Mouse (Mus musculus): ENCODE data around the gene Ptpn6. TPM values are rescaled to one million over a fixed set of nuclear protein-coding genes. Genes with fewer than 3 reads are reported as not detected.
A peak's percentile ranks its signal among the peaks of the same experiment; 100 is the strongest.

The Ptpn6 gene
- polyA plus RNA-seq, 1 experiment, result 6.5 TPM

DNA sequence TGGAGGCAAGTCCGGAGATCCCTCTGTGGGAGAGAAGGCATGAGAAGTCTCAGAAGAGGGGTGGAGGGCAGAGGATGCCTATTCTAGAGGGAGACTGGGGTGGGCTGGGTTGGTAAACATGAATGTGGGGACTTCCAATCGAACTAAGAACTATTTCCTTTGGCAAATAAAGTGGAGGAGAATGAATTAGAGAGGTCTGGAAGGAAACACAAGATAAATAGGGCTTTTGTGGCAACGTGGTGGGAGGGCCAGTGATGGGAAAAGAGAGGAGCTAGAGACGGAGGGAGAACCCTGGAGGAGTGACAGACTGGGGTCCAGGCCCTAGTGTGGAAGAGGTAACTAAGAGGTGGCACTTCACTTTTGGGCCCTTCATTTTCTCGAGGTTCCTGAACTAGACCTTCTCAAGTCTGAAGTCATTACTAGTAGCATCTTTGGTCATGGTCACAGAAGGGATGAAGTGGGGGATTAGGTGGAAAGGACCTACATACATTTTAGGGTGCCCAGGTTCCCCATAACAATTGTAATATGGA is 18.9 kb upstream of the Ptpn6 start:
- peak overlapping the region; percentile 85 for H3K4me3 ChIP-seq (ENCODE audit: insufficient read depth, low read length)
- peak overlapping the region; percentile 76 for H3K27ac ChIP-seq (ENCODE audit: insufficient read depth, low read length)
- no peak for TF ChIP-seq POLR2A (IDR thresholded peaks at IDR 0.05; ENCODE audit: extremely low read depth, insufficient read depth, low read length)
- H3K4me1 ChIP-seq (ENCODE audit: control insufficient read depth, insufficient read depth, low read length), result peaks cover 6% of the 10 kb centered on the region

DNA sequence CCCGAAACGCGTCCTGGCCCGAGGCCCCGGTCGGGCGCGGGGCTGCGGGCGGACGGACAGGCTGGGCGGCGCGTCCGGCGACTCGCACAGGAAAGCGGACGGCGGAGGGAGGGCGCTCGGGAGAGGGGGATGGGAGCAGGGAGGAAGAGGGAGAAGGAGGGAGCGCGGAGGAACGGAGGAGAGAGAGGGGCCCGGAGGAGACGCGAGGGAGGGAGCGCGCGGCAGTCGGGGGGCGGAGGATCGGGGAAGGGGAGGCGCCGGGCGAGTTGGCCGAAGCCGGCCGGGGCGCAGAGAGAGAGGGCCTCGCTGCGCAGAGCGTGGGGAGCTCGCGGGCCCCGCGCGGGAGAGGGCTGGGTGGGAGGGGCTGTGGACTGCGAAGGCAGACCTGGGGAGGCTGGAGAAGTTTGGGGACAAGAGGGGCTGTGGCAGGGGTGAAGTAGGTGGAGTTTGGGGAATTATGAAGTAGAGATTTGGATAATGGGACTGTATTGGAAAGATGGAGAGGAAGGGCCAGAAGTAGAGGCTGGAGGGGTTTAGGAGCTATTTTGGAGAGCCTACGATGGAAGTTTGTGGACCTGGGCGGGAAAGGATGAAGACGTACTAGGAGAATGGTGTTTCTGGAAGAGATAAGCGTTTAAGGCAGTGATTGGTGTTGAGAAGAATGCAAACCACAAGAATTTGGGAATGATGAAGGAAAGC is 18.3 kb upstream of the Ptpn6 start:
- H3K4me1 ChIP-seq (ENCODE audit: control insufficient read depth, insufficient read depth, low read length), result peaks cover 6% of the 10 kb centered on the region
- 0 out of 2 replicates have a peak, but pooled peaks have one; percentile 16 for TF ChIP-seq POLR2A (IDR thresholded peaks at IDR 0.05; ENCODE audit: extremely low read depth, insufficient read depth, low read length)
- TF ChIP-seq CTCF (IDR thresholded peaks at IDR 0.05; ENCODE audit: extremely low read depth, insufficient read depth, low read length), result no peak
- H3K27ac ChIP-seq (ENCODE audit: insufficient read depth, low read length), result peak overlapping the region; percentile 75
- H3K4me3 ChIP-seq (ENCODE audit: insufficient read depth, low read length), result peak overlapping the region; percentile 85

DNA sequence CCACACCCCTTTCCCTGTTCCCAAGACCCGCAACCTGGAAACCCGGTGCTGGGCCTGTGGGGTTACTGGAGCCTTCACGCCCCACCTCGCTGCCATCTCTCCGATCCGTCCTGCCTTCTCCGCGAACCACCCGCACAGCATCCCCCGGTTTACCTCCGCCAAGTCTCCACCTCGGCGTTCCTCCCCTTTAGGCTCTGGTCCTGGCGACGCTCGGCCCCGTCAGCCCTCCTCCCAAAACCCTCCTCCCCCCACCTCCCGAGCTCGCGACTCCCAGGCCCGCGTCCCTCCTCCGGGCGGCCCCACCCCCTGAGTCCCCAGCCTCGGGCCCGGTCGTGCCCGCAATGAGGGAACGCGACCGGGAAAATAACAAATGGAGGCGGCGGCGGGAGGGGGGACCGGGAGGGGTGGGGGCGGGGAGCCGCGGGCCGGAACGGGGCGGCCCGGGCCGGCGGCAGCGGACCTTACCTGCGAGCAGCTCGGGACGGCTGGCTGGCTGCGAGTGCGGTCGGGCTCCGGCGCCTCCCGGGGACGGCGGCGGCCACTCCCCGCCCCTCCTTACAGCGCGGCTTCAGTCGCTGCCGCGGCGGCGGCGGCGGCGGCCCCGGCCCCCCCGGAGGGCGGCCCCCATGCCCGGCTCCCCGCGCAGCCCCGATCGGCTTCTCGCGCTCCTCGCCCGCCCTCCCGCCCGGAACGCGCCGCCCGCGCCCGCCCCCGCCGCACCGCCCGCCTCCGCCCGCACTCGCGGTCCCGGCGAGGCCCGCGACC is 17.5 kb upstream of the Ptpn6 start, which contains the start of the genes Gm45234 and Atn1:
Gene Gm45234, minus strand, starts transcription at position 191 of the 765 bp plus-strand sequence.
Gene Atn1, minus strand, starts transcription at position 694 of the 765 bp plus-strand sequence.
- Histone ChIP-seq H3K4me3 (ENCODE audit: insufficient read depth, low read length) (peak within 1 kb of the TSS; percentile 85), H3K27ac (ENCODE audit: insufficient read depth, low read length) (peak within 1 kb of the TSS; percentile 75), H3K4me1 (ENCODE audit: control insufficient read depth, insufficient read depth, low read length) (peaks cover 6% of the 10 kb centered on the region)
- TF ChIP-seq CTCF (IDR thresholded peaks at IDR 0.05; ENCODE audit: extremely low read depth, insufficient read depth, low read length) (no peak), POLR2A (IDR thresholded peaks at IDR 0.05; ENCODE audit: extremely low read depth, insufficient read depth, low read length) (no peak)

DNA sequence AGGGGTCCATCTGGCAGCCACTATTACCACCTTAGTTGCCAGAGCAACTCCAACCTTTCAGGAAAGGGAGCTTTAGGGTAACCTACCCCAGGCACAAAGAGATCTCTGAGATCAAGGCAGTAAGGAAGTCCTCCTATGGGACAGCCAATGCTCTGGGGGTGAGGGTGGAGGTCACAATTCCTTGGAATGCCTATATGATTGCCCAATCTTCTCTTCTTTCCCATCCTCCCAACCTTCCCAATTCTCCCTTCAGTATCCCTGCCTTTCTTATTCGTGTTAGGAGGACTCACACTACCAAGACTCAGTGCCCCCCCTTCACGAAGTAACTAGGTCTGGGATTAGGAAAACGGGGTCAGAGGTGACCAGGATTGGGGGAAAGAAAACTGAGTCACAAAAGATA is 16.8 kb upstream of the Ptpn6 start:
- TF ChIP-seq CTCF (IDR thresholded peaks at IDR 0.05; ENCODE audit: extremely low read depth, insufficient read depth, low read length) (no peak), POLR2A (IDR thresholded peaks at IDR 0.05; ENCODE audit: extremely low read depth, insufficient read depth, low read length) (no peak)
- H3K4me3 ChIP-seq (ENCODE audit: insufficient read depth, low read length), result peak overlapping the region; percentile 85
- peak overlapping the region; percentile 49 for H3K27ac ChIP-seq (ENCODE audit: insufficient read depth, low read length)
- peaks cover 6% of the 10 kb centered on the region for H3K4me1 ChIP-seq (ENCODE audit: control insufficient read depth, insufficient read depth, low read length)

DNA sequence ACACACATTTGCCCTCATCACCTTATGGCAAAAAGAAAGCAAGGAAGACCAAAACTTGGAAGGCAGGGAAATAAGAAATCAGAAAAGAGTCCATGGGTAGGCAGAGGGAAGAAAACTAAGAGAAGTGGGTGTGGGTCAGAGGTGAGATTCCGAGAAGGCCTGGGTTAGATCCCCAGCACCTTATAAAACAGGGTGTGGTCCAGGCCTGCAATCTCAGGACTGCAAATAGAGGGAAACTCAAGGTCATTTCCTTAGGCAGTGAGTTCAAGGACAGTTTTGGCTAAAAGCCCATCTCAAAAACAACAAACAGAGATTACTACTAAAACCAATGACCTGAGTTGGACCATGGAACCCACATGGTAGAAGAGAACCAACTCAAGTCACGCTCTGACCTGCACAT is 15.3 kb upstream of the Ptpn6 start:
- Histone ChIP-seq H3K4me3 (ENCODE audit: insufficient read depth, low read length) (no peak overlapping the region), H3K4me1 (ENCODE audit: control insufficient read depth, insufficient read depth, low read length) (peaks cover 6% of the 10 kb centered on the region)
- TF ChIP-seq POLR2A (IDR thresholded peaks at IDR 0.05; ENCODE audit: extremely low read depth, insufficient read depth, low read length) (no peak), CTCF (IDR thresholded peaks at IDR 0.05; ENCODE audit: extremely low read depth, insufficient read depth, low read length) (no peak)

DNA sequence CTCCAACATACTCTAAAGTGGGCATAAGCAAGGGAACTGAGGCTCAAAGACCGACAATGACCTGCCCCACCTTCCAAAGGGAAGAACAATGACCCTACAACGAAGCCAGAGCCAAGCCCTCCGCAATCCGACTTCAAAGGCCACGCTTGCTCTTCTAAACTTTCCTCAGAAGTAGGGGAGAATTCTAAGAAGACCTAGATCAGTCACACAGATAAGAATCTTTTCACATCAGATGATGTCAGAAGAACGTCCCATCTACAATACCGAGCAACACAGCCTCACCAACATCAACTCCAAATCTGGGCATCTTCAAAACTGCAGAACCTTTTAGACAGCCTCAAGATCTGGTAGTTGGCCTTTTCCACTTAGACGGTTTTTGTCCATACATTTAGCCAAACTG is 11.9 kb upstream of the Ptpn6 start:
- Histone ChIP-seq H3K27ac (ENCODE audit: insufficient read depth, low read length) (no peak overlapping the region), H3K4me3 (ENCODE audit: insufficient read depth, low read length) (no peak overlapping the region), H3K4me1 (ENCODE audit: control insufficient read depth, insufficient read depth, low read length) (peaks cover 4% of the 10 kb centered on the region)
- TF ChIP-seq POLR2A (IDR thresholded peaks at IDR 0.05; ENCODE audit: extremely low read depth, insufficient read depth, low read length) (no peak), CTCF (IDR thresholded peaks at IDR 0.05; ENCODE audit: extremely low read depth, insufficient read depth, low read length) (no peak)

More for the DNA sequence above, 15.3 kb upstream of the Ptpn6 start:
- H3K27ac ChIP-seq (ENCODE audit: insufficient read depth, low read length), result no peak overlapping the region

DNA sequence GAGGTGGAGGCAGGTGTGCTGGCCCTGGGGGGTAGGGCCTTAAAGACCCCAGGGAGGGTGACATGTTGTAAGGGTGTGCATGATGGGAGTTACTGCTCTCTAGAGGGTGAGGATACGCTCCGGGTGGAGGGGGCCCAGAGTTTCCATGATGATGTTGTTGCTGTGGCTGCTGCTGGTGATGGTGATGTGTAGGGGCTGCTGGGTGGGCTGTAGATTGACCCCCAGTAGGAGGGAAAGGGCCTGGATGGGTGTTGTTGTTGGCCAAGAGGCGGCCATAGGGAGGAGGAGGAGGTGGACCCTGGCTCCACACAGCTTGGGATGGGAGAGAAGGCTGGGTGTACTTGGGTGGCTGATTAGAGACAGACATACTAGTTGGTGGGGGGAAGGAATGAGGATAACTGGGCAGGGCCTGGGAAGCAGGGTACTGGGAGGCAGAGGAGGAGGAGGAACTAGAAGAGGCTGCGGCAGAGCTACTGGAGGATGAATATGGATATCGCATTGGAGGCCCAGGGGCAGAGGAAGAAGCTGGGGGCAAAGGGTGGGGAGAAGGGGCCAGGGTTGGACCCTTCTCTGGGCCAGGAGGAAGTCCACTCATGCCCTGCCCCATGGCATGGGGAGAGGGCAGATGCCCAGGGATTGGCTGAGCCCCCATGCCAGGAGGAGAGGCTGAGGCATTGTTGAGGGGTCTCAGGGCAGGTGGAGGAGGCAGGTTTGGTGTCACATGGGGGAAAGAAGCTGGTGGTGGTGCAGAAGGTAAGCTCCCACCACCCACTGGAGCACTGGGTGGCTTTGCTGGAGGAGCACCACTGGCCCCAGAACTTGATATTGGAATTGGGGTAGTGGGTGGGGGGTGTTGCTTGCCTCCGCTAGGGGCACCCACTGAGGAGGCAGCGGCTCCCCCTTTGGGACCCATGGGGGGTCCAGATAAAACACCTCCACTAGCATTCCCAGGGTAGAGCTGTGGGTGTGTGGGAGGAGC is 8.4 kb upstream of the Ptpn6 start:
- H3K4me3 ChIP-seq (ENCODE audit: insufficient read depth, low read length), result peak overlapping the region; percentile 40; the same call in 1 of the 2 replicates
- no peak overlapping the region for H3K27ac ChIP-seq (ENCODE audit: insufficient read depth, low read length)
- TF ChIP-seq POLR2A (IDR thresholded peaks at IDR 0.05; ENCODE audit: extremely low read depth, insufficient read depth, low read length) (no peak), CTCF (IDR thresholded peaks at IDR 0.05; ENCODE audit: extremely low read depth, insufficient read depth, low read length) (no peak)

DNA sequence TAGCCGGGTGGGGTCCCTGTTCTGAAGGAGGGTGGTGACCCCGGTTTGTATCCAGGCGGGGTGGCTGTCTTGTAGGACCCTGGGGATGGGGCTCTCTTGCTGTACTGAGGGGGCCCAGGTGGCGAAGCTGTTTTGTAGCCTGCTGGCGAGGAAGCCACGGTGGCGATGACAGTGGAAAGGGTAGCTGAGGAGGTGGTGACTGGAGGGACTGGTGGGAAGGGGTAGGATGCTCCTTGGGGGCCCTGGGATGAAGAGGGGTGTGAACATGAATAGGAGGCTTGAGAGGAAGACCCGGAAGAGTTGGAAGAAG is 7.7 kb upstream of the Ptpn6 start:
- H3K4me1 ChIP-seq (ENCODE audit: control insufficient read depth, insufficient read depth, low read length), result no peaks in the 10 kb centered on the region; the same call in 1 of the 2 replicates
- no peak for TF ChIP-seq CTCF (IDR thresholded peaks at IDR 0.05; ENCODE audit: extremely low read depth, insufficient read depth, low read length)
- no peak for TF ChIP-seq POLR2A (IDR thresholded peaks at IDR 0.05; ENCODE audit: extremely low read depth, insufficient read depth, low read length)
- peak overlapping the region; percentile 40 for H3K4me3 ChIP-seq (ENCODE audit: insufficient read depth, low read length)

More for the DNA sequence above, 8.4 kb upstream of the Ptpn6 start:
- H3K4me1 ChIP-seq (ENCODE audit: control insufficient read depth, insufficient read depth, low read length), result no peaks in the 10 kb centered on the region; the same call in 1 of the 2 replicates

More for the DNA sequence above, 7.7 kb upstream of the Ptpn6 start:
- peak overlapping the region; percentile 5 for H3K27ac ChIP-seq (ENCODE audit: insufficient read depth, low read length)
